Mouse (Mus musculus) E14TG2a.4 (cell line): ENCODE measurements around the gene Tulp4.

Source experiments
- CTCF ChIP-seq: conservative IDR thresholded peaks from 2 replicates; pipeline ENCODE4 v1.5.1; 2014; ENCODE audit warnings: low read length
- NANOG ChIP-seq: IDR thresholded peaks from 2 replicates; pipeline ENCODE4 v1.6.1; 2014; ENCODE audit warnings: borderline replicate concordance, low read length, mixed read lengths
- POU5F1 ChIP-seq: IDR thresholded peaks from 2 replicates; pipeline ENCODE4 v1.6.1; 2014; ENCODE audit warnings: low read length, borderline replicate concordance

DNA sequence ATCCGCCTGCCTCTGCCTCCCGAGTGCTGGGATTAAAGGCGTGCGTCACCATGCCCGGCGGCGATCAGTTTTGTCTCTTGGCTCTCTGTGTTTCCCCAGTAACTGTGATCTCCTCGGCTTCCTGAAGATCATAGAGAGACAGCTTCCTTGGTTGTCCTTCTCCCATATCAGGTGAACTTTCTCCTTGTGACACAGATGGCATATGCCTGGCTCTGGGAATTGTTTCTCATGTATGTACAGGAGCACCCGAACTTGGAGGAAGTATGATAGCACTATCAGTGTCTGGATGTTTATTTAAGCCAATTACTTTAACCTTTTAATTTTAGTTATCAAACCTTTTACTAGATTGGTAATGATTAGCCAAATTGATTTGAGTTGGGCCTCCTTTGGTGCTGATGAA, 8.8 kb downstream of the Tulp4 start:
- TF ChIP-seq CTCF (no peak), POU5F1 (no peak), NANOG (no peak)
